Mouse (Mus musculus) embryonic facial prominence, embryonic 14.5 days (tissue): ENCODE results near the gene Erp29. TPM values are rescaled to one million over a fixed set of nuclear protein-coding genes. Genes with fewer than 3 reads are reported as not detected.

Source experiments
- ATAC-seq: fragments of 200-750 bp; cut with Nextera tagmentation; 2 replicates; pipeline ENCODE4 v1.8.0; 2017; ENCODE audit warnings: low read depth, moderate number of reproducible peaks, moderate TSS enrichment
- DNase-seq: peaks from one replicate; pipeline ENCODE4 v3.0.0-alpha.2; 2015; ENCODE audit warnings: low spot score
- H3K27ac ChIP-seq: fragments of 300-500 bp; sonication (generic); replicated peaks from 2 replicates; pipeline ENCODE4 v1.5.1; 2014; ENCODE audit warnings: low read depth, mild to moderate bottlenecking, low read length, moderate library complexity
- H3K27me3 ChIP-seq: fragments of 300-500 bp; sonication (generic); replicated peaks from 2 replicates; pipeline ENCODE4 v1.6.1; 2014; ENCODE audit warnings: low read length; ENCODE audit not compliant: control insufficient read depth, insufficient read depth
- H3K36me3 ChIP-seq: fragments of 300-500 bp; sonication (generic); 2 replicates; pipeline ENCODE4 v1.6.1; 2014; ENCODE audit warnings: low read length, mixed read lengths; ENCODE audit not compliant: control insufficient read depth, insufficient read depth
- H3K4me1 ChIP-seq: fragments of 300-500 bp; sonication (generic); 2 replicates; pipeline ENCODE4 v1.6.1; 2014; ENCODE audit warnings: antibody characterized with exemption, low read length; ENCODE audit not compliant: control insufficient read depth, insufficient read depth
- H3K4me2 ChIP-seq: fragments of 300-500 bp; sonication (generic); 2 replicates; pipeline ENCODE4 v1.6.1; 2014; ENCODE audit warnings: low read depth, mild to moderate bottlenecking, low read length, moderate library complexity, mixed read lengths
- H3K4me3 ChIP-seq: fragments of 300-500 bp; sonication (generic); 2 replicates; pipeline ENCODE4 v1.5.1; 2014; ENCODE audit warnings: low read depth, mild to moderate bottlenecking, low read length
- H3K9ac ChIP-seq: fragments of 300-500 bp; sonication (generic); 2 replicates; pipeline ENCODE4 v1.6.1; 2014; ENCODE audit warnings: low read depth, mild to moderate bottlenecking, low read length, moderate library complexity, mixed read lengths
- H3K9me3 ChIP-seq: fragments of 300-500 bp; sonication (generic); 2 replicates; pipeline ENCODE4 v1.6.1; 2016; ENCODE audit warnings: low read length; ENCODE audit not compliant: control insufficient read depth
- WGBS: fragments of 180-500 bp; shearing (Covaris S2); extraction: QIAGEN DNeasy Blood & Tissue Kit; methylation state at CpG from one replicate; pipeline ENCODE4 v1.1.7; 2014; 5-methylcytosine and 5-hydroxymethylcytosine counted together
- polyA plus RNA-seq: library from polyadenylated mRNA; unstranded; fragments of >200 nt; fragmentation: Nextera tagmentation; extraction: Ambion mirVana; gene quantifications from 2 replicates; pipeline ENCODE4 v1.2.1, GENCODE M21; 2014

Erp29 gene
- polyA plus RNA-seq, 1 experiment from 2014 or later = 157 TPM

DNA sequence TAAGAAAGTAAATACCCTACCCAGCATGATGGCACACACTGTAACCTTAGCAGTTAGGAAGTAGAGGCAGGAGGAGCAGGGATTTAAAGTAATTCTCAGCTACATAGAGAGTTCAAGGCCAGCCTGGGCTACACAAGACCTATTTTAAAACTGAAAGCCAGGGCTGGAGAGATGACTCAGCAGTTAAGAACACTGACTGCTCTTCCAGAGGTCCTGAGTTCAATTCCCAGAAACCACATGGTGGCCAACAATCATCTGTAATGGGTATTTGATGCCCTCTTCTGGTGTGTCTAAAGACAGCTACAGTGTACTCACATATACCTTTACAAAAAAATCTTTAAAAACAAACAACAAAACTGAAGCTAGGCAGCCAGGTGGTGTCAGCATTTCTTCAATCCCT, 62.6 kb downstream of the Erp29 start:
- ATAC-seq (no peak), DNase-seq (no peak)
- H3K4me1 ChIP-seq = peaks cover under 1% of the 10 kb centered on the region; the same call in 1 of the 2 replicates
- H3K9me3 ChIP-seq = no peaks in the 10 kb centered on the region
- no peaks in the 10 kb centered on the region for H3K27me3 ChIP-seq
- H3K4me3 ChIP-seq = no peak overlapping the region
- no peak overlapping the region for H3K27ac ChIP-seq
- no peak overlapping the region for H3K4me2 ChIP-seq
- no peaks in the 10 kb centered on the region for H3K36me3 ChIP-seq
- H3K9ac ChIP-seq = no peak overlapping the region

DNA sequence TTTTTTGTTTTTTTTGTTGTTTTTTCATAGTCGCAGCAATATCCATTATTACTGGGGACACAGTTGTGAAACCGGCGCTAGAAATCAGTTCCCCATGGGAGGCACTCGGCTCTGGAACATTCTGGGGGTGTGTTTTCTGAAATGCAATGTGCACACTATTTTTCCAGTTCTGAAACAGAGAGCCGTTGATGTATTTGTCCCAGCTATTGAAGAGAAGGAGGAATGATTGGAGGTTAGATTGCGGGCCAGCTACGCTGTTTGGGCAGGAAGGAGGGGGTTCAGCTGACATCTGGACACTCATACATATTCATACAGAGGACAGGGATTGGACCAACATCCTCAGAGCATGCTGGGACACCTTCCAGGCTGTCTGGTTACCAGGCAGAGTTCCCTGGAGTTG, 63.2 kb downstream of the Erp29 start:
- H3K4me2 ChIP-seq = no peak overlapping the region
- DNase-seq = no peak
- H3K4me1 ChIP-seq = peaks cover 6% of the 10 kb centered on the region
- no peak overlapping the region for H3K4me3 ChIP-seq
- H3K27me3 ChIP-seq = no peaks in the 10 kb centered on the region
- H3K27ac ChIP-seq = no peak overlapping the region
- no peaks in the 10 kb centered on the region for H3K9me3 ChIP-seq
- H3K9ac ChIP-seq = no peak overlapping the region
- no peaks in the 10 kb centered on the region for H3K36me3 ChIP-seq
- WGBS = 60% methylated on average over 7 of the region's 7 CpGs
- ATAC-seq = no peak

DNA sequence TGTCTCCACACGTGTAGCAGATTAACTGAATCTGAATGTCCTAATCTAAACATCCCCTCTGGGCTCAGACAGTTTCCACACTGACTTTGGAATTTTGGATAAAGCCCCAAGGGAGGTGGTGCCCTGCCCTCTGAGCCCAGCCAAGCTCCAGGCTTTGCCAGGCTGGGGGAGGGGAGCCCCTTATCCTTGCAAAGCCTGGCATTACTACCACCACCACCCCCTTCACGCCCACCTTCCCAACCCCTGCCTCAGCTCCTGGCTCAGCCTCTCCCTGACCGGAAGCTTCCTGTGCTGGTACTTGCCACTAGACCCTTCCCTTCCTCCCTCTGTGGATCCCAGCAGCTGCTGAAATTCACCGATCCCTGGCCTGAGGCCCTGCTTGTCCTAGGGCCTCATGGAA, 65.2 kb downstream of the Erp29 start:
- Histone ChIP-seq H3K9me3 (no peaks in the 10 kb centered on the region), H3K4me2 (no peak overlapping the region), H3K27me3 (no peaks in the 10 kb centered on the region), H3K4me3 (no peak overlapping the region), H3K27ac (no peak overlapping the region), H3K9ac (no peak overlapping the region), H3K36me3 (0 out of 2 replicates have a peak, but pooled peaks cover 8% of the 10 kb centered on the region), H3K4me1 (peaks cover 6% of the 10 kb centered on the region)
- 28% methylated on average over 4 of the region's 4 CpGs for WGBS
- ATAC-seq (no peak), DNase-seq (no peak)

DNA sequence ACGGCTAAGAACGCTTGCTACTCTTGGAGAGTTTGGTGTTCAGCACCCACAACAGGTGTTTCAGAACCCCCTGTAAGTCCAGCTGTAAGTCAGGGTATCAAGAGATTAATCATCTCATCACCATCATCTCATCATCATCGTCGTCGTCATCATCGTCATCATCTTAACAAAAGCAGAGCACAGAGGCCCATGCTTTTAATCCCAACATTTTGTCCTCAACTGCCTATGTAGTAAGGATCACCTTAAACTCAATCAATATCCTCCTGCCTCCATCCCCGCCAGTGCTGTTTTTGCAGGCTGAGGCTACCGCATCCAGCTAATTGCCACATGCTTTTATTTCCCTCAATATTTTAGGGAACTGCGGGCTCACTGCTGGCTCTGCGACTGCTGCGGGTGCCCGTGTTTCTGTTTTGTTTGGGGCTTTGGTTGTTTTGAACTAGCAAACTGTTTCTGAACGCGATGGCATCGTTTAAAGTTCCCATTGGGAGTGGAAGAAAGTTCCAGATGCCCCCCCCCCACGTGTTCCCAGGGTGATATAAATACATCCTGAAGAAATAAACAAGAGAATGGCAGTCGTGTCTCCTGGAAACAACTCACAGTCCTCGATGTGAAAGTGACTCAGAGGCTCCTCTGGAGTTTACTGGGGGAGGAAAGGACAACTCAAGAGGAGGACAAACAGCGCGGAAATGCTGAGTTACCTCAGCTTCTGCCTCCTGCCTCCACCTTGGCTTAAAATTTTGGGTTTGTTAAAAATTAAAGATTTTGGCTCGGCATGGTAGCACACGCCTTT, 66.0 kb downstream of the Erp29 start:
- ATAC-seq = no peak
- peak overlapping the region; percentile 85; the same call in 1 of the 2 replicates for H3K9ac ChIP-seq
- WGBS = 32% methylated on average over 22 of the region's 22 CpGs

DNA sequence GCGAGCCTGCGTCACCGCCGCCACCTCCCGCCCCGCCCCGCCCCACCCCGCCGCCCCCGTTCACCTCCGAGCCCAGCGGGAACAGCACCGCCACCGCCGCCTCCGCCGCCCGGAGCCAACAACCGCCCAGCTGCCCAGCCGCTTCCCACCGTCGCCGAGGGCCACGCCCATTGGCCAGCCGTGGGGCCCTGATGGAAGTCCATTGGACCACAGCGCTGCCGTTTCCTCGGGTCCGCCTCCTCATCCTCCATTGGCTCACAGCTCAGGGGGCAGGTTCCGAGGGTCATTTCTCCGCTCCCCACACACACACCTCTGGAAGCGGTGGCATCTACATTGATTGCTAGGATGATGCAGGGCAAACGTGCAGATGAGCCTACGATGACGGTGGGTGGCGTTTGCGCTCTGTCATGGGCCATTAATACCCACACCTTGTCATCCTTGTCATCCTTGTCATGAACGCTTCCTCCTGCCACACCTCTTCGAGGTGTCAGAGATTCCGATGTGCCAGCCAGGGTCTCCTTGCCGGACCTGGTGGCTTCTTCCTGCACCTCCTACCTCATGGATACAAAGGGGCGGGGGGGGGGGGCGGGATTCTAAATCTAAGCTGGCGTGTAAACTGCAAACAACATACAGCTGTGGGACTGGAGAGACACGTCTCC, 66.7 kb downstream of the Erp29 start, which contains the start of gene Trafd1:
TSS of gene Trafd1 (minus strand) at position 172 of the 659 bp plus-strand sequence.
- Histone ChIP-seq H3K27ac (peak within 1 kb of the TSS; percentile 87), H3K27me3 (no peaks in the 10 kb centered on the region), H3K4me1 (peaks cover 6% of the 10 kb centered on the region), H3K9ac (peak within 1 kb of the TSS; percentile 85), H3K36me3 (peaks cover 21% of the 10 kb centered on the region), H3K9me3 (peaks cover 3% of the 10 kb centered on the region; the same call in 1 of the 2 replicates), H3K4me3 (peak within 1 kb of the TSS; percentile 77), H3K4me2 (peak within 1 kb of the TSS; percentile 58)
- WGBS = 0% methylated on average over 16 of the region's 45 CpGs
- ATAC-seq (peak; percentile 97), DNase-seq (peak; percentile 97)

More for the DNA sequence above, 66.0 kb downstream of the Erp29 start:
- Histone ChIP-seq H3K36me3 (peaks cover 14% of the 10 kb centered on the region), H3K4me1 (peaks cover 6% of the 10 kb centered on the region), H3K27ac (no peak overlapping the region), H3K4me2 (peak overlapping the region; percentile 58), H3K4me3 (peak overlapping the region; percentile 77), H3K27me3 (no peaks in the 10 kb centered on the region), H3K9me3 (no peaks in the 10 kb centered on the region)
- no peak for DNase-seq

DNA sequence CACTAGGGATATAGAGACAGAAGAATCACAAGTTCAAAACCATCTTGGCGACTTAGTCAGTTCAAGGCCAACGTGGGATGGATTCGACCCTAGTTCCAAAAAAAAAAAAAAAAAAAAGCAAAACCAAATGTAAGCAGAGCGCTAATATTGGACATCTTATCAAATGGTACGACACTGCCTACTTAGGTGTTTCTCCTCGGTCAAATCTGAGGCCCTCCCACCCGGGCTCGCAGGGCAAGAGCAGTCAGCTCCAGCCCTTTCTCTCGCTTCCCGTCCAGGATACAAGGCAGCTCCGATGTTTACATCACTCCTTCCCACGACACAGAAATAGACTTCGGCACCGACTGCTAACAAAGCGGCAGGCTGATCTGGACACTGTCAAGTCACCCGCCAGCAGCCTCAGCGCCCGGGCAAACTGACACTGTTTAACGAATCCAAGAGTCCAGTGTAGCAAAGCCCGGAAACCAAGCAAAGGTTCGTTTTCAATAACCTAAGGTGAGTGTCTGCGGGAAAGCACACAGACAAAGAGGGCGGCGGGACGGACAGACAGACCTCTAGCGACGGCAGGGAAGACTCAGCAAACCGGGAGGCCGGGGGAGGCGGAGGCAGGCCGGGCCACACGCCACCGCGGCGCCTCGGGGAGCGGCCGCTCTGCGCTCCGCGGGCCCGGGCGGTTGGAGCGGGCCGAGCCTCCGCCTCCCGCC, 67.4 kb downstream of the Erp29 start:
- Histone ChIP-seq H3K36me3 (peaks cover 28% of the 10 kb centered on the region), H3K27me3 (no peaks in the 10 kb centered on the region), H3K4me1 (peaks cover 6% of the 10 kb centered on the region), H3K9me3 (peaks cover 3% of the 10 kb centered on the region; the same call in 1 of the 2 replicates), H3K4me2 (peak overlapping the region; percentile 58), H3K4me3 (peak overlapping the region; percentile 77), H3K27ac (peak overlapping the region; percentile 87), H3K9ac (peak overlapping the region; percentile 85)
- ATAC-seq = peak; percentile 68
- 4% methylated on average over 25 of the region's 47 CpGs for WGBS
- peak; percentile 53 for DNase-seq

DNA sequence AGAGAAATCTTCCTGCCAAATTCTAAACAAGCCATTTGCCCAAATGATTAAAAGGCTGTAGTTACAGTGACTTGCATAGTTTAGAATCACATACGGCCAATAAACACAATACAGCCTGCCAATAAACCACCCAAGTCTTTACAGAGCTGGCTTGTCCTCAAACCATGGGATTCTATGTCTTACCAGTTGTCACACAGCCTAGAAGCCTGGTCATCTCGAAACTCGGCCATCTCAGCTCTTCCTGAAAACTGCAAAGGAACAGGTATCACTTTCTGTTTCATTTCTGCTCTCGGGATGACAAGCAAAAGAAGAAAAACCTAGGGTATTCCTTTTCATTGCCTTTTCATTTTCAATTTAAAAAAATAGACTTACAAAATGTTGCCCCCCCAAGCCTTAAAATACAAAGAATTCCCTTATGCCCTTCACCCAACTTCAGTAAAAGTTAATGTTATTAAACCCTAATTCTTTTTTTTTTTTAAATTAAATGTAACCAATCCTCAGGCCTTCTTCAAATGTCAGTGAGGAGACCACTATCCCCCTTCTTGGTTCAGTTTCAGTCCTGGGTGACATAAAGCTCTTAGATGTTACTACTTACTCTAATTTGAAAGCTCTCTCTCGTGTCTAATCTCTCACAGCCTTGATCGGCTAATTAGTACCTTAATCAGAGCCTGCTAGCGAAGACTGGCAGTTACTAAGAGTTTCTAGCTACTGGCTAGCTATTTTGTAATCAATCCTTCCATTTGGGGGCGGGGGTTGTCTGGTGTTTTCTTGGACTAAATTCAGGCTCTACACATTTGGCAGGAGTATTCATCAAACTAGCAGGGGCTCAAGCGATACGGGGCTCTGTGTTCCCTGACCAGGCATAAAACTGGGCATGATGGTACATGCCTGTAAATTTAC, 68.2 kb downstream of the Erp29 start:
- Histone ChIP-seq H3K27me3 (no peaks in the 10 kb centered on the region), H3K36me3 (peaks cover 35% of the 10 kb centered on the region), H3K4me1 (peaks cover 6% of the 10 kb centered on the region), H3K9ac (peak overlapping the region; percentile 85), H3K4me2 (peak overlapping the region; percentile 58), H3K9me3 (peaks cover 3% of the 10 kb centered on the region; the same call in 1 of the 2 replicates), H3K27ac (no peak overlapping the region), H3K4me3 (peak overlapping the region; percentile 77)
- DNase-seq = no peak
- no peak for ATAC-seq
- 52% methylated on average over 10 of the region's 10 CpGs for WGBS

DNA sequence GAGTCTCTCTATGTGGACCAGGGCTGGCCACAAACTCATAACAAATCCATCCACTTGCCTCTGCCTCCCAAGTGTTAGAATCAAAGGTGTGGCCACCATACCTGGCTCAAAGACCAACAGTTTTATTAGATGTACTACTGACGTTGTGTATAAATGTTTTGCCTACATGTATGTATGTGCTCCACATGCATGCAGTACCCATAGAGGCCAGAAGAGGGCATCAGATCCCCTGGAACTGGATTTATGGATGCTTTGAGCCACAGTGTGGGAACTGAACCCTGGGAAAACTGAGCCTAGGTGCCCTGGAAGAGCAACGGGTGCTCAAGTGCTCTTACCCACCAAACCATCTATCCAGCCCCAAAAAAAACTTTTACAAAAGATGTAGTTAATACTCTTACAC, 71.6 kb downstream of the Erp29 start:
- Histone ChIP-seq H3K9me3 (peaks cover 3% of the 10 kb centered on the region; the same call in 1 of the 2 replicates), H3K27ac (no peak overlapping the region), H3K4me2 (no peak overlapping the region), H3K36me3 (peaks cover 63% of the 10 kb centered on the region), H3K4me1 (peaks cover 6% of the 10 kb centered on the region), H3K27me3 (no peaks in the 10 kb centered on the region), H3K9ac (no peak overlapping the region), H3K4me3 (no peak overlapping the region)
- DNase-seq (no peak), ATAC-seq (no peak)
- WGBS = 90% methylated on average over 2 of the region's 2 CpGs
